Mouse (Mus musculus) cerebellum, adult (tissue): ENCODE results near the gene Arpc4.

ENCODE experiments used
- ATAC-seq: cut with Nextera tagmentation; 2 replicates; pipeline ENCODE4 v1.9.2; 2017; ENCODE audit warnings: mild to moderate bottlenecking, moderate library complexity, mixed read lengths; ENCODE audit not compliant: insufficient number of reproducible peaks, low FRiP score, low TSS enrichment

Gene Arpc4

DNA sequence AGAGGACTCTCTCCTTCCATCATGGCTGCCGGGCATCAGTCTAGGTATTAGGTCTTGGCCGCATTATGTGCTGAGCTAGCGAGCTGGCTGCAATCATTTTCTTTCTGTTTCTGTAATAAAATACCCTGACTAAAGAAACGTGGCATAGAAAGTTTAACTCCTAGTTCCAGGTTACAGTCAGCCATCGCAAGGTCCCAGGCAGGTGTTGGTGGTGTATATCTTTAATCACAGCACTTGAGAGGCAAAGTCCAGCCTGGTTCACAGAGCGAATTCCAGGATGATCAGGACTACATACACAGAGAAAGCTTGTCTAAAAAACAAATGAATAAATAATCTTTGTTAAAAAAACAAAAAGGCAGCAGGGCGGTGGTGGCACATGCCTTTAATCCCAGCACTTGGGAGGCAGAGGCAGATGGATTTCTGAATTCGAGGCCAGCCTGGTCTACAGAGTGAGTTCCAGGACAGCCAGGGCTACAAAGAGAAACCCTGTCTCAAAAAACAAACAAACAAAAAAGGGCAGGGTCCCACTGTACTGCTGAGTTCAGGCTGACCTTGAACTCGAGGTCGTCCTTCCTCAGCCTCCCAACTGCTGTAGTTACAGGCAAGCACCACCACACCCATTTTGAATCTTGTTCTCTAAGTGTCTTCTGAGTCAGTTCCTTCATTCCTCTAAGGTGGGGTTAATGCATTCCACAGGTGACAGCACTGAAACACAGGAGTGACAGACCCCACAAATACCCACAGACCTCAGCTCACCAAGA lies 18.5 kb downstream of the Arpc4 start:
- ATAC-seq = no peak

DNA sequence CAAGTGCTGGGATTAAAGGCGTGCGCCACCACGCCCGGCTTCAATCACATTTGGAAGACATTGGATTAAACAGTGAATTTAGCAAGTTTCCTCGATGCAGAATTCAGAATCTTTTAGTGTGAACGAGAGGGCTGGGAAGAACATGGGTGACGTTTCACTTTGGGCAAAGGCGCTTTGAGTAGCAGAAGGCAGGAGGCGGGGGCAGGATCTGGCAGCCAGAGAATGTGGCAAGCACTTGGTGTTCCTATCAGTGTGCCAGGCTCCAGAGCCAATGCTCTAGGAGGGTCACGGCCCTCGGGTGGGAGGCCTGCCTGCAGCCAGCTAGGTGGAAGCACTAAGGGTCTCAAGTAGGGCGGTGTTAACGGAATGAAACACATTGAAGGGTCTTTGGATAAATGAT lies 24.2 kb downstream of the Arpc4 start:
- no peak for ATAC-seq

DNA sequence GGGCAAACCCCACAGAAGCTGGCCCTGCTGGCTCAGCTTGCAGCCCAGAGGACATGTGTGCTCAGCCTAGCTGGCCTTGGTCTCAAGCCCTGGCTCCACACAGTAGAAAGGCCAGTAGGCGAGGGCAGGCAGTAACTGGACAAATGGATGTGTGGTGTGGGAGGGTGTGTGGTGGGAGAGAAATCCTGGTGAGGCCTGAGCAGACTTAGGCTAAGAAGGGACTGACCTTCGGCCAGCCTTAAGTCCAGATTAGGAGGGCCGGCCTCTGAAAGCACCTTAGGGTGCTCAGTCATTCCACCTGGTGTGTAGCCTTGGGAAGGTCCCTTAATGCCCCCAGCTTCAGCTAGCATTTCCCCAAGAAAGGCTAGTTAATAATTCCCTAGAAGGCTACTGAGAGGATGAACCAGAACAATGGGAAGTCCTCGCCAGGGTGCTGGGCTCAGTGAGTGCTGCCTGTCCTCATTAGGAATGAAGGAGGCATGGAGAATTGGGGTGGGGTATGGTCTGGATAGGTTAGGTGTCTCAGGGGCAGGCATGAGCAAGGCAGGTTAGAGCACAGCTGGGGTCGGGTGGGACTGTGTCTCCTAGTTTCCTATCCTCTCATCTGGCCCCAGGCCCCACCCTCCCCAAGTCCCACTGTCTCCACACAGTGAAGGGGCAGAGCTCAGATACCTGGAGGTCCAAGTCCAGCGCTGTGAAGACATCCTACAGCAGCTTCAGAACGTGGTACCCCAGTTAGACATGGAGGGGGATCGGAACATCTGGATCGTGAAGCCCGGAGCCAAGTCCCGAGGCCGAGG lies 26.9 kb downstream of the Arpc4 start:
- ATAC-seq = no peak

DNA sequence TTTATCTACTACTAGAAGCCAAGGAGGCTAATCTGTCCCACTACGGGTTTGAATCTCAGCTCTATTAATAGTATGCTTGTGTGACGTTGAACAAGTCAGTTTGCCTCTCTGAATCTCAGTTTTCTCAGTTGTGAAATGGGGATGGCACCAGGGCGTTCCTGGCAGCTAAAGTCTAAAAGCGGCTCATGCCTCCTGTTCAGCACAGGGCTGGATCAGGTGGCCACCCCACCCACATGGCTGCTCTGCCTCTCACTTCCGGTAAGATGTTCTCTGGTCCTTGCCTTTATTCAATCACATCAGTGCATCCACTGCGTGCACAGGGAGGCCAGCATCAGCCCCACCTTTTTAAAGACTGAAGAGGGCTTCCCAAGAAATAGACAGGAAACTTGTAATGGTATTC lies 27.6 kb downstream of the Arpc4 start:
- no peak for ATAC-seq

DNA sequence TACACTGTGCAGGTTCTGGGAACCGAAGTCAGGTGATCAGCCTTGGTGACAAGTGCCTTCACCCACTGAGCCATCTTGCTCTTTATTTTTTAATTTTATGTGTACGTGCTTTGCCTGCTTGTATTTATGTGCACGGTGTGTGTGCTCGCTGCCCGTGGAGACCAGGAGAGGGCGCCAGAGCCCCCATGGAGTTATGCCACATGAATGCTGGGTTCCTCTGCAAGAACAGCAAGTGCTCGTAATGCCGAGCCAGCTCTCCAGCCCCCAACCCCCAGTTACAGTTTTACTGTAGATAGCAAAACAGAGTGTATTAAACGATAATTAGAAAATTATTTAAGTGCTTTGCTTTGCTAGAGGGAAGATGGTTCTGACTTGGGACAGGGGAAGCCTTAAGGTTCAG lies 28.8 kb downstream of the Arpc4 start:
- no peak for ATAC-seq

DNA sequence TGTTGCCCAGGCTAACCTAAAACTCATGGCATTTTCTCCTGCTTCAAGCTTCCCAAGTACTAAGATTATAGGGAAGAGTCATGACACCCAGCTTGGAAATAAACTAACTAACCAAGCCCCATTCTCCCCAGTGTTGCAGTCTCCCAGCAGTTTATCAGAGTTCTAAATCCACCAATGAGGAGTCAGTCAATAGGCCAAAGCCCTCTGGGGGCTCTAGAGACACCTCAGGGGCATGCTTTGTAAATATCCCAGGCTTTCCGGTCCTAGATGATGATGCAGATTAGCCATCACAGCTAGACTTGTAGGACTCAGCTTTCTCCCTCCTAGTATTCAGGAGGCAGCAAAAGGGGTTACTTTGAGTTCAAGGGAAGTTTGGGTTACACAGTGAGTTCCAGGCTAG lies 32.1 kb downstream of the Arpc4 start:
- no peak for ATAC-seq

DNA sequence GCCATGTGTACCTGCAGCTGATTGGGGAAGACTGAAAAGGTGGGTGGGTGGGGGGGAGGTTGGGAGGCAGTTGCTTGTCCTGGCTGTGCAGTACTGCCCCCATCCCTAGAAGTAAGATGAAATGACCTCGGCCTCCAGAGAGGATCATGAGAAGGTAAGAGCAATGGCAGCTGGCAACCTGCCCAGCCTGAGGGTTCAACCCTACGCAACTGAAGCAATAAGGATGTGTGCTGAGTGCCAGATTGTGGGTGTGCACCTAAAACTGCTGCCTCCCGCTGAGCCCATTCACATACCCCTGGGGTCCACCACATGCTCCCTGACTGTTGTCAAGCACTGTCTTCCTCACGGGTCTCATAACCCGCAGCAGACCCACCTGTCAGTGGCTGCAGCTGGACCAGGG lies 38.5 kb downstream of the Arpc4 start:
- no peak for ATAC-seq

DNA sequence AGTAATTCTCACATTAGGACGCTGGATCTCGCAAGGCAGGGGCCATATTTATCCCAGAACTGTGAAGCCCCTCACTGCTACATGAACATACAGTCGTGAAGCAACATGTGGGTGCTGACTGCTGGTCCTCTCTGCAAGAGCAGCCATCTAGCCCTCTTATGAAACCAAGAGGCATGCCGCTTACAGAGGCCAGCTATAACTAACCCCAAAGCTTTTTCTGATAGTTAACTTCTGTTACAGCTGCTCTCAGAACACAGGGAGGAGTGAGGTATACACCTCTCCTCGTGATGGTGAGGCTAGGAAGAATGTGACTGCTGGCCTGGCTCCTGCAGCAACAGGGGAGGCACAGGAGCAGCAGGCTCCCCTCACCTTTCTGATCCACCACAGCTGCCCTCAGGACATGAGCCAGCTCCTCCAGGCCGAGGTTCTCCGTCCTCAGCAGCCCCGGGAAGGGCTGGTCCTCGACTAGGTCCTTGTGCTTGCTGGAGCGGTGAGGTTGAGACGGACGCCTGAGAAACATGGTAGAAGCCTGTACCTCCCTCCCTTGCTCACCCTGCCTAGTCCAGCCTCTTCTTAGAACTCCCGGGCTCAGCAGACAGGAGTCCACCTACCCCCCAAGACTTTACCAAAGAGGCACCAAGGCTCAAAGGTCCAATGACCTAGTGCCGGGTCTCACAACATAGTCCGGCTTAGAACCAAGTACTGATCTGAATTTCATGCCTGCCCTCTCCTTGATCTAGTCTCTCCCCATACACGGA lies 40.7 kb downstream of the Arpc4 start:
- peak; percentile 36; the same call in 1 of the 2 replicates for ATAC-seq

DNA sequence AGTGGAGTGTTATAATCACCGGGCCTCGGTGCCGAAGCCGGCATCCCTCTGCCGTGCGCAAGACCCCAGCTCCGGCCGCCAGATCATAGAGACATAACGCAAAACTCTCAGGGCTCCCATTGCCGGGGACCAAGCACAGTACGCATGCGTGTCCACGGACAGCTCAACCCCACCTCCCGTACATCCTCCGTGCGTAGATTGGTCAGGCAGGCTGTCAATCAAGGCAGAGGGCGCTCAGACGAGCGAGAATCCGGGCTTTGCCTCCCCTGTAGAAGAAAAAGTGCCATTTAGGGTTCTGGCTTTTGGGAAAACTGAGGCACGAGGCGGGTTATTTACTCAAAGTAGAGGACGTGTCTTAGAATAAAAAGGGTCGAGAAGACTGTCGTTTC lies 41.3 kb downstream of the Arpc4 start, which contains the start of gene Rpusd3:
Rpusd3 (minus strand) TSS at position 142 of the 389 bp plus-strand sequence.
- peak; percentile 98 for ATAC-seq

DNA sequence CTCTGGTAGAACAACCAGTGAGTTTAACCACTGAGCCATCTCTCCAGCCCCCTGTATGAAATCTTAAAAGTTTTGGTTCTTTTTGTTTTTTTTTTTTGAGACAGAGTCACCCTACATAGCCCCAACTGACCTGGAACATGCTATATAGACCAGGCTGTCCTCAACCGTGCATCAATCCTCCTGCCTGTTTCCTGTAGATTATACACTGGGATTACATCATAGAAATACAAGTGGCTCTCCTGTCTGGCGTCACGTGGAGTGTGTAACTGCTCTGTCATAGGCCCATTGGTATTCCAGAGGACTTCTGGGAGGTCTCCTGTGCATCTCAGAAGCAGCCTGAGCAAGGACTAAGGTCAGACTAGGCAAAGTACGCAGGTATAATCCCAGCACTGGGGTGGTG lies 45.1 kb downstream of the Arpc4 start:
- no peak for ATAC-seq

DNA sequence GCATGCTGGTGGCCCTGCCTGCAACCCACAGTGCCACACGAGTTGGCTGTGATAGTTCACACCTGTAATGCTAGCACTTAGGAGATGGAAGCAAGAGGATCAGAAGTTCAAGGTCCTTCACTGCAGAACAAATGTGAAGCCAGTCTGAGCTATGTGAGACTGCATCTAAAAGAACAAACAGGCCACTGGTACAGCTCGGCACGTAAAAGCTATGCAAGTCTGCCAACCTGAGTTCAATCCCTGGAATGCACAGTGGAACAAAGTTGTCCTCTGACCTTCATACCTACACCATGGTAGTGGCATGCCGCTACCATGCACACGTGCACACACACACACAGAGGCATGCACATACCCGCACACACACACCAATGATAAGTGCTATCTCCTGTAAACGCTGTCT lies 46.3 kb downstream of the Arpc4 start:
- no peak for ATAC-seq

DNA sequence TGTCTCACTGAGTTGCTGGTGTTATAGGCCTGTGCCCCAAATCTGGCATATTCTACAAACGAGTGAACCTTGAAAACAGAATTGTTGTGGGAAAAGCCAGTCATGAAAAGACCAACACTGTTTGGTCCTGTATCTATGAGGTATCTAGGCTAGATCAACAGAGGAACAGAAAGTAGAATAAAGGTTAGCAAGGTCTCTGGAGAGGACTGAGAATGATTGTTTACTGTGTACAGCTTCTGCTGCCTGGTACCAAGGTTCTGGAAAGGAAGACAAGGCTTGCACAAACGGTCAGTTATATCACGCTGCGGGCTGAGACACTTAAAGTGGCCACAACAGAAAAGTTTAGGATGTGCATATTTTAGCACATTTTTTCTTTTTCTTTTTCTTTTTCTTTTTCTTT lies 48.8 kb downstream of the Arpc4 start:
- no peak for ATAC-seq

DNA sequence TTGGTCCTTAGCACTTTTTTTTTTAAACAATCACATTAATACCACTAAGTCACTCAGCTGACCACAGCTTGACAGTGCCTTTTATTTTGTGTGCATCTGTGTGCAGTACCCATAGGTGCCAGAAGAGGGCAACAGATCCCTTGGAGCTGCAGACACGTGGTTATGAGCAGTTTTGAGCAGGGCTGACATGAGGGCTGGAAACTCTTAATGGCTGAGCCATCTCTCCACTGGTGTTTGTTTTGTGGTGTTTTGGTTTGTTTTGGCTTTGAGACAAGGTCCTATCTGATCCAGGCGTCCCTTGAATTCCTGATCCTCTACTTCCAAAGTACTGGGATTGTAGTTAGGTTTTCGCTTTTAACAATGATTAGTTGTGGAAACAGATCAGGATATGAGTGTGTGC lies 49.5 kb downstream of the Arpc4 start:
- ATAC-seq = no peak

DNA sequence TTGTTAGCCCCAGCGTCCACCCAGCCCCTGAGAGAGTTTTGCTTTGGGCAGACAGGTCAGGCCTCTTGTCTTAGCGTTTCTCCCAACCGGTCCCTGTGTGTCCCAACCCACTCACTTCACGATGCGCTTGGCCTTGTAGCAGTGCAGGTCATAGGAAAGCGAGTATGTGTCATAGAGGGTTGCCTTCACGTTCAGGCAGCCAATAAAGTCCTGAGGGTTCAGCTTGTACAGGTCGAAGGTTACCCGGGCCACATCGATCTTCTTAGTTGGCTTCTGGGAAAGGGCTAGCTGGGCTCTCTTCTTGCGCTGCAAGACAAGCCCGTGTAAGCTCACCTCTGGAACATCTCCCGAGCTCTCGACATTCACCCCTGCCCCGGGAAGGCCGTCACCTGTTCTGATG lies 50.1 kb downstream of the Arpc4 start:
- ATAC-seq = no peak

DNA sequence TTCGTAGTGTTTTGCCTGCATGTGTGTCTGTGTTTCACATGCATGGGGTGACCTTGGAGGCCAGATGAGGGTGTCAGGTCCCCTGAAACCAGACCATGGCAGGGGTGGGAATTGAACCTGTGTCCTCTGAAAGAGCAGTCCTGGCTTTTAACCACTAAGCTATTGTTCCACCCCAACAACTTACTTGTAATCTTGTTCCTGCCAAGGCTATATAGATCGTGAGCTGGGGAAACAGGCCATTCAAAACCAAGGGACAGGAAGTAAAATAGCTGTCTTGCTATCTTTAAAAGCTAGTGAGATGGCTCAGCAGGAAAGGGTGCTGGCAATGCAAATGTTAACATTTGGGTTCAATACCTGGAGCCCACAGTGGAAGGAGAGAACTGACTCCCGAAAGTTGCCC lies 52.0 kb downstream of the Arpc4 start:
- ATAC-seq = no peak

DNA sequence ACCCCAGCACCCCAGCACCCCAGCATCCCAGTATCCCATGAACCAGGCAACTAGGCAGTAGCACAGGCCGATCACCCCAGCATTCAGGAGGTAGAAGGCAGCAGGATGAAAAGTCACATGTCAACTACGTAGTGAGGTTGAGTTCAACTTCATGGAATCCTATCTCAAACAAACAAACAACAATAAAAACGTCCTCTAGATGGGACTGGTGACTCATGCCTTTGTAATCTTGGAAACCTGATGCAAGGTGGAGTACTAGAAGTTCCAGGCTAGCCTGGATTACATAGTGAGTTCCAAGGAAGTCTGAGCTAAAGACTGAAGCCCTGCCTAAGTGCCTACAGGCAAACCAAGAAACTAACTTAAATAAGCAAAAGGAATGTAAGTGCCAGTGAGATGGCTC lies 52.9 kb downstream of the Arpc4 start:
- no peak for ATAC-seq

DNA sequence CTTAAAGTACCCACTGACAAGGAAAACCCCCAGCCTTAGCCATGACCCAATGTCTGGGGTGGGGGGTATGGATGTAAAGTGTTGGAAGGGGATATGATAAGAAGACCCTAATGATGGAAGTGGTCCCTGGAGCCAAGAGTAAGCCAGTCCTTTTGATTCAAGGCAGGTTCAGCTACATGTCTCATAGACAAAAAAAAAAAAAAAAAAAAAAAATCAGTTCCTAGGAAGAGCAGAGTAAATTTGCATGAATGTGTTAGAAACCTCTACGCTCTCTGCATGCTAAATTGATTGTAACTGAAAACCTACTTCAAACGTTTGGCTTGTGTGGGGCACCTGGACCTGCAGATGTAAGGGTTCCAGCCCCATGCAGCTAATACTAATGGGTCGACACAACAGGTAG lies 53.9 kb downstream of the Arpc4 start:
- no peak for ATAC-seq

DNA sequence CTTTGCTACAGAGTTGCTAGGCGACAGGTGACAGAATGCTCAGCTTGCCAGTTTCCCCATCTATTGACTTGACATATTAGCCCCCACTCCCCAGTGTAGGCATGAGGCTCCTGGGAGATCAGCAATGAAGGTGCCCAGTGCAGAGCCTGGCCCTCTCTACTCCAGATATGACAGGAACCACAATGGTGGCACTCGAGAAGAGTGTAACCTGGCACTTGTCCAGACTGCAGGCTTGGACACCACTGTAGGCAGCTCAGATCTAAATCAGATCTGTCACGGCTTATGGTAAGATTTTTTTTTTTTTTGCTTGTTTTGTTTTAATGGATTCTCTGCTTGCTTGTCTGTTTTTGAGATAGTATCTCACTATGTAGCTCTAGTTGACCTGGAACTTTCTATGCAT lies 55.7 kb downstream of the Arpc4 start:
- ATAC-seq = no peak

DNA sequence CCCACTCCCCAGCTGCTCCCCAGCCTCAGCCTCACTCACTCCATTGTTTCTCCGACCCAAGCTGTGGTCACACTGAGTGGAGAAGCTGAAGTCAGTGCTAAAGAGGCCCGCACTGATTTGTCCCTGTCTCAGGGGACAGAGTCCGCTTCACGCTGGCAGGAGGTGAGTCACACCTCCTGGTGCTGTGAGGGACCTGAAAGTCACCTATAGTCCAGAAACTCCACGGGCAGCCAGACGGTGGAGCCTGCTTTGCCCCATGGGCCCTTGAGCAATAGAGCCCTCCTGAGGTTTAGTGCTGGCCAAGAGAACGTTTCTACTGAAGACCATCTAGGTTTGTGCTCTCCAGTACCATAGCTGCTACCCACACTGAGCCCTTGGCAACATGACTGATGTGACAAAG lies 56.8 kb downstream of the Arpc4 start:
- no peak for ATAC-seq

DNA sequence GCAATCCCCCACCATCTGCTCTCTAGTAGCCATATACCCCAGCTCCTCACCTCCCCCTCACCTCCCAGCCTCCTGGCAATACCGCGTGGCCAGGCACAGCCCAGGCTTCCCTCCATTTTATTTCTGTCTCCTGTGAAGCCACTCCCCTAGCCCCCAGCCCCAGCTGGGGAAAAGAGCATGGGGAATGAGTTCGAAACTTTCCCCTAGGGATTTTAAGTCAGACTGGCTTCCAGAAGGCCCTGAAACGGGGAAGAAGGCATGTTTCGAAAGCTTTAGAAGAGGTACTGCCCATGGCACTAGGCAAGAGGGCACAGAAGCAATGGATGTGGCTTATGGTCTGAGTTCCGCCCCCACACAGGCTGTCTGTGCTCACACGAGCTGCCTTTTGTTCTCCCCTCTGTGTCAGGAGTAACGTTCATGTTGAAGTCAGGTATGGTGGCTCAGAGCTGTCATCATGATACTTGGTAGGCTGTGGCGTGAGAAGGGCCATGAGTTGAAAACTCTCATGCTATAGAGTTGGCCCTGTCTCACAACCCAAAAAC lies 57.8 kb downstream of the Arpc4 start, which contains the start of gene Cidec:
Cidec (minus strand) TSS at position 97 of the 542 bp plus-strand sequence.
- ATAC-seq = no peak

DNA sequence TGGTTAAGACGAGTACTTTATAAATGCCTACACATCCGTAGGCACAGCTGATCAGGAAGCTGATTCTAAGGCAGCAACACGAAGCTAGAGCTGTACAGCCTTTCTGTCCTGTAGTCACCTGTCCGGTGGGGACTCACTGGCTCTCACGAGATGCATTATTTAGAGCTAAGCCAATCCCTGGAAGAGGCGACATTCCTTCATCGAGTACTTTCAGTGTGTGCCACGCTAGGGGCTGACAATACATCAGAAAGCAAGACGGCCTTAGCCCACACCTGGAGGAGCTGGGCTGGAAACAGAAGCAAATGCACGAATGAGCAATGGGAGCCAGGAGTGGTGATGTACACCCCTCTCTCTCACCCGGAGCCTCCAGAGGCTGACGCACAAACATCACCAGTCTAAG lies 59.2 kb downstream of the Arpc4 start:
- ATAC-seq = no peak
